Mouse (Mus musculus): ENCODE data around the gene Ccnq. TPM values are rescaled to one million over a fixed set of nuclear protein-coding genes. Genes with fewer than 3 reads are reported as not detected.
"Not testable (repeated sequence)": the region's sequence is repeated elsewhere in the genome, so short reads cannot be mapped to it uniquely, and the experiment has no call there.

Ccnq gene
- polyA plus RNA-seq, 1 experiment from 2014 or later: 42.2 TPM

- H3K27ac ChIP-seq (ENCODE audit: low read length): no peak overlapping the region
- WGBS: 43% methylated on average over 3 of the region's 3 CpGs
- no peaks in the 10 kb centered on the region for H3K27me3 ChIP-seq (ENCODE audit: control insufficient read depth, insufficient read depth, low read length)
- H3K4me2 ChIP-seq (replicated peaks; ENCODE audit: low read depth, low read length): no peak overlapping the region
- no peaks in the 10 kb centered on the region for H3K9me3 ChIP-seq (ENCODE audit: control insufficient read depth, low read depth, low read length)
- ATAC-seq (ENCODE audit: insufficient number of reproducible peaks, insufficient read depth, low FRiP score, low read depth): no peak
- no peak overlapping the region for H3K9ac ChIP-seq (replicated peaks; ENCODE audit: low read depth, low read length)
- no peaks in the 10 kb centered on the region for H3K4me1 ChIP-seq (ENCODE audit: control insufficient read depth, insufficient read depth, low read length)
- H3K4me3 ChIP-seq (ENCODE audit: low read depth, low read length): no peak overlapping the region
- H3K36me3 ChIP-seq (ENCODE audit: control insufficient read depth, insufficient read depth, low read length): no peaks in the 10 kb centered on the region
Observed at GRCm38 (mm10) chr11:78768778-78769177, 17.2 kb upstream of the Ccnq start.

DNA sequence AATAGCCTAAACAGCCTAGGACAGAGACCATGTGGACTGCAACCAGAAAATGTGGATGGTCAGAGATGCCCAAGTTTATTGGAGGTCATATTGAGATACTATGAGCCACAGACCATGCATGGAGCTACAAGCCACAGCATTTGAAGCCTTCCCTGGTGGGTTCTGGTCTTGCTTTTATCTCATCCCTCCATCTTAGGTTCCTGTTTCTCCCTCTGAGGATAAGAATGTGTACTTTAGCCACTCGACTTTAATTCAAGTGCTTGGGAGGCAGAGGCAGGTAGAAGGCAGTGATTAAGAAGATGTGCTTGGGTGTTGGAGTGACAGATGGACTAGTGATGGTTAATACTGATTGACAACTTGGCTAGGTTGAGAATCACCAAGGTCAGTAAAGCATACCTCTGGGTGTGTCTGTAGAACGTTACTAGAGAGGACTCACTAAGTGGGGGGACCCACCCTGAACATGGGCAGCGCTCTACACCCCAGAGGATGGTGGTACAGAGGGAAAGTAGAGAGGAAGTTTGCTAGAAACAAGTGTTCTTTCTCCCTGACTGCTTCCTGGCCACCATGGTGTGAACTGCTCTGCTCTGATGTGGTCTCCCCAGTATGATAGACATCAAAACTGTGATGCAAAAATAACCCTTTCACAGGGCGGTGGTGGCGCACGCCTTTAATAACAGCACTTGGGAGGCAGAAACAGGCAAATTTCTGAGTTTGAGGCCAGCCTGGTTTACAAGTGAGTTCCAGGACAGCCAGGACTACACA, 14.7 kb upstream of the Ccnq start:
- H3K9ac ChIP-seq (replicated peaks; ENCODE audit: low read depth, low read length): no peak overlapping the region
- H3K27me3 ChIP-seq (ENCODE audit: control insufficient read depth, insufficient read depth, low read length): no peaks in the 10 kb centered on the region
- H3K36me3 ChIP-seq (ENCODE audit: control insufficient read depth, insufficient read depth, low read length): no peaks in the 10 kb centered on the region
- H3K9me3 ChIP-seq (ENCODE audit: control insufficient read depth, low read depth, low read length): no peaks in the 10 kb centered on the region
- H3K4me1 ChIP-seq (ENCODE audit: control insufficient read depth, insufficient read depth, low read length): no peaks in the 10 kb centered on the region
- no peak for ATAC-seq (ENCODE audit: insufficient number of reproducible peaks, insufficient read depth, low FRiP score, low read depth)
- H3K27ac ChIP-seq (ENCODE audit: low read length): no peak overlapping the region
- H3K4me2 ChIP-seq (replicated peaks; ENCODE audit: low read depth, low read length): no peak overlapping the region
- no peak overlapping the region for H3K4me3 ChIP-seq (ENCODE audit: low read depth, low read length)
- 90% methylated on average over 6 of the region's 6 CpGs for WGBS

DNA sequence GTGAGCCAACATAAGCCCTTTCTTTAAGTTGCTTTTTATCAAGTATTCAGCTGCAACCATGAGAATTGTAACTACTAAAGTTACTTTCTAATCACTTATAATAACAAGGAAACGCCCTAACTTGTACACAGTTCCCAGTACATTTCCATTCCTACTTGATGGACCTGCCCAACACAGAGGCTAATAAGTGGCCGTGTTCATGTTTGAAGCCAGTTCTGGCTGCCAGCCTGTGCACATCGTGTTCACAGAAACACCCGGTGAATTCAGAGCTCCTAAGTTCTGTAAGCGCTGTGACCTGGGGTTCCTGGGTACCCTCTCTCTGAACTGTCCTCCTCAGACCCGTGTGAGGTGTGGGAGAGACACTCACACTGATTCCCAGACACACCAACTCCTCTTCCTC, 13.3 kb upstream of the Ccnq start:
- Histone ChIP-seq H3K27me3 (ENCODE audit: control insufficient read depth, insufficient read depth, low read length) (no peaks in the 10 kb centered on the region), H3K27ac (ENCODE audit: low read length) (no peak overlapping the region), H3K4me3 (ENCODE audit: low read depth, low read length) (no peak overlapping the region), H3K4me2 (replicated peaks; ENCODE audit: low read depth, low read length) (no peak overlapping the region), H3K36me3 (ENCODE audit: control insufficient read depth, insufficient read depth, low read length) (no peaks in the 10 kb centered on the region), H3K9ac (replicated peaks; ENCODE audit: low read depth, low read length) (no peak overlapping the region), H3K4me1 (ENCODE audit: control insufficient read depth, insufficient read depth, low read length) (no peaks in the 10 kb centered on the region), H3K9me3 (ENCODE audit: control insufficient read depth, low read depth, low read length) (no peaks in the 10 kb centered on the region)
- 73% methylated on average over 6 of the region's 6 CpGs for WGBS
- no peak for ATAC-seq (ENCODE audit: insufficient number of reproducible peaks, insufficient read depth, low FRiP score, low read depth)

- Histone ChIP-seq H3K4me3 (ENCODE audit: low read depth, low read length) (no peak overlapping the region), H3K36me3 (ENCODE audit: control insufficient read depth, insufficient read depth, low read length) (no peaks in the 10 kb centered on the region), H3K4me1 (ENCODE audit: control insufficient read depth, insufficient read depth, low read length) (no peaks in the 10 kb centered on the region), H3K9me3 (ENCODE audit: control insufficient read depth, low read depth, low read length) (no peaks in the 10 kb centered on the region), H3K4me2 (replicated peaks; ENCODE audit: low read depth, low read length) (no peak overlapping the region), H3K27me3 (ENCODE audit: control insufficient read depth, insufficient read depth, low read length) (no peaks in the 10 kb centered on the region), H3K27ac (ENCODE audit: low read length) (no peak overlapping the region), H3K9ac (replicated peaks; ENCODE audit: low read depth, low read length) (no peak overlapping the region)
- 65% methylated on average over 8 of the region's 8 CpGs for WGBS
- ATAC-seq (ENCODE audit: insufficient number of reproducible peaks, insufficient read depth, low FRiP score, low read depth): no peak
Observed at GRCm38 (mm10) chr11:78764304-78764703, 12.8 kb upstream of the Ccnq start.

GRCm38 (mm10) chr11:78762201-78762600, 10.7 kb upstream of the Ccnq start:
- WGBS: 32% methylated on average over 5 of the region's 5 CpGs
- no peak overlapping the region for H3K9ac ChIP-seq (replicated peaks; ENCODE audit: low read depth, low read length)
- ATAC-seq (ENCODE audit: insufficient number of reproducible peaks, insufficient read depth, low FRiP score, low read depth): no peak
- H3K9me3 ChIP-seq (ENCODE audit: control insufficient read depth, low read depth, low read length): no peaks in the 10 kb centered on the region
- no peaks in the 10 kb centered on the region for H3K36me3 ChIP-seq (ENCODE audit: control insufficient read depth, insufficient read depth, low read length)
- no peaks in the 10 kb centered on the region for H3K27me3 ChIP-seq (ENCODE audit: control insufficient read depth, insufficient read depth, low read length)
- H3K27ac ChIP-seq (ENCODE audit: low read length): no peak overlapping the region
- no peaks in the 10 kb centered on the region for H3K4me1 ChIP-seq (ENCODE audit: control insufficient read depth, insufficient read depth, low read length)
- H3K4me3 ChIP-seq (ENCODE audit: low read depth, low read length): no peak overlapping the region
- no peak overlapping the region for H3K4me2 ChIP-seq (replicated peaks; ENCODE audit: low read depth, low read length)

DNA sequence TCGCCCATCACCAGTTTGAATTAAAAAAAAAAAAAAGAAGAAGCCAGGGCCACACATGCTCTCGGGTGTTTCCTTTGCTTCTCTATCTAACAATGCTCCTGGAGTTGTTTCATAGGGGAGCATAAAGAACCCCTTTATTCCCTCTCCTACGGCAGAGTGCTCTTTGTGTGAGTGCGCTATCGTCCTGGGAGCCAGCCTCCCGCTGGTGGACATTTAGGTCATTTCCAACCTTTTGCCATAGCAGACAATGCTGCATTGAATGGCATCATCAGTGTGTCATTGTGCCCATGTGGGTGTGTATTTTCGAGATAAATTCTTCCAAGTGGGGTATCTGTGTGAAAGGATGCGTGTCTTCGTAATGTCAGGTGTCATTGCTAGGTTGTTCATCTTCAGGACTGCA, 9.6 kb upstream of the Ccnq start:
- no peak overlapping the region for H3K4me3 ChIP-seq (ENCODE audit: low read depth, low read length)
- no peak overlapping the region for H3K9ac ChIP-seq (replicated peaks; ENCODE audit: low read depth, low read length)
- no peaks in the 10 kb centered on the region for H3K4me1 ChIP-seq (ENCODE audit: control insufficient read depth, insufficient read depth, low read length)
- WGBS: 81% methylated on average over 9 of the region's 9 CpGs
- H3K27me3 ChIP-seq (ENCODE audit: control insufficient read depth, insufficient read depth, low read length): no peaks in the 10 kb centered on the region
- no peak overlapping the region for H3K4me2 ChIP-seq (replicated peaks; ENCODE audit: low read depth, low read length)
- H3K27ac ChIP-seq (ENCODE audit: low read length): no peak overlapping the region
- no peaks in the 10 kb centered on the region for H3K9me3 ChIP-seq (ENCODE audit: control insufficient read depth, low read depth, low read length)
- no peak for ATAC-seq (ENCODE audit: insufficient number of reproducible peaks, insufficient read depth, low FRiP score, low read depth)
- no peaks in the 10 kb centered on the region for H3K36me3 ChIP-seq (ENCODE audit: control insufficient read depth, insufficient read depth, low read length)

DNA sequence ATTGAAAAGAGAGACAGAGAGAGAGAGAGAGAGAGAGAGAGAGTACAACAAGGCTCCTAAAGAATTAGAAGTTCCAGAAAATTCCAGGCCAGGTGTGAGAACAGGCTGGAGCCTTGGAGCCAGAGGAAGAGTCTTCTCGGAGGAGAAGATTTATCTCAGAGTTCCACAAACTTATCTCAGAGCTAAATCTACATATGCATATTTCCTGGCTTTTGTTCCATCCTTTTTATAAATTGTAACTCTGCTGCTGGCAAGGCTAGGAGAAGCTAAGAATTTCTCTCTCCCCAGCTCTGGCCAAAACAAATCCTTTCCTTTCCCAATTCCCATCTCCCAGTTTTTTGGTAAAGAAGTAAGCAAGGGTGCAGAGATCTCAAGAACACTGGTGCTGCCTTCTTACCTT, 3.8 kb upstream of the Ccnq start:
- H3K4me1 ChIP-seq (ENCODE audit: control insufficient read depth, insufficient read depth, low read length): peaks cover 4% of the 10 kb centered on the region; the same call in 1 of the 2 replicates
- 74% methylated on average over 1 of the region's 1 CpGs for WGBS
- ATAC-seq (ENCODE audit: insufficient number of reproducible peaks, insufficient read depth, low FRiP score, low read depth): no peak

DNA sequence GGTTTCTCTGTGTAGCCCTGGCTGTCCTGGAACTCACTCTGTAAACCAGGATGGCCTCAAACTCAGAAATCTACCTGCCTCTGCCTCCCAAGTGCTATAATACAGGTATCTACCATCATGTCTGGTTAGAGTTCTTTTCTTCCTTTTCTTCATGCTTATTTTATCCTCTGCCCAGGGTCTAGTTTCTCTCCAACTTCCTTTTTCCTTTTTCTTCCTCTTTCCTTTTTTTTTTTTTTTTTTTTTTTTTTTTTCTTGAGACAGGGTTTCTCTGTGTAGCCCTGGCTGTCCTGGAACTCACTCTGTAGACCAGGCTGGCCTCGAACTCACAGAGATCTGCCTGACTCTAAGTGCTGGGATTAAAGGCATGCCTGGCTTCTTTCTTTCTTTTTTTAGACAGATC, 2.6 kb upstream of the Ccnq start:
- not testable (repeated sequence) for H3K27ac ChIP-seq (ENCODE audit: low read length); H3K4me1 ChIP-seq (ENCODE audit: control insufficient read depth, insufficient read depth, low read length); H3K36me3 ChIP-seq (ENCODE audit: control insufficient read depth, insufficient read depth, low read length); H3K4me3 ChIP-seq (ENCODE audit: low read depth, low read length); H3K9me3 ChIP-seq (ENCODE audit: control insufficient read depth, low read depth, low read length); ATAC-seq (ENCODE audit: insufficient number of reproducible peaks, insufficient read depth, low FRiP score, low read depth); H3K27me3 ChIP-seq (ENCODE audit: control insufficient read depth, insufficient read depth, low read length); H3K4me2 ChIP-seq (replicated peaks; ENCODE audit: low read depth, low read length); H3K9ac ChIP-seq (replicated peaks; ENCODE audit: low read depth, low read length)
- 75% methylated on average over 1 of the region's 1 CpGs for WGBS

More for the DNA sequence above, 3.8 kb upstream of the Ccnq start:
- H3K4me3 ChIP-seq (ENCODE audit: low read depth, low read length): no peak overlapping the region
- H3K9ac ChIP-seq (replicated peaks; ENCODE audit: low read depth, low read length): no peak overlapping the region
- H3K27ac ChIP-seq (ENCODE audit: low read length): no peak overlapping the region
- H3K4me2 ChIP-seq (replicated peaks; ENCODE audit: low read depth, low read length): no peak overlapping the region
- H3K9me3 ChIP-seq (ENCODE audit: control insufficient read depth, low read depth, low read length): no peaks in the 10 kb centered on the region
- no peaks in the 10 kb centered on the region for H3K36me3 ChIP-seq (ENCODE audit: control insufficient read depth, insufficient read depth, low read length)
- no peaks in the 10 kb centered on the region for H3K27me3 ChIP-seq (ENCODE audit: control insufficient read depth, insufficient read depth, low read length)

GRCm38 (mm10) chr11:78753183-78753582, 1.7 kb upstream of the Ccnq start:
- H3K4me1 ChIP-seq (ENCODE audit: control insufficient read depth, insufficient read depth, low read length): peaks cover 4% of the 10 kb centered on the region; the same call in 1 of the 2 replicates
- H3K4me2 ChIP-seq (replicated peaks; ENCODE audit: low read depth, low read length): no peak overlapping the region
- H3K9ac ChIP-seq (replicated peaks; ENCODE audit: low read depth, low read length): no peak overlapping the region
- no peaks in the 10 kb centered on the region for H3K36me3 ChIP-seq (ENCODE audit: control insufficient read depth, insufficient read depth, low read length)
- no peaks in the 10 kb centered on the region for H3K27me3 ChIP-seq (ENCODE audit: control insufficient read depth, insufficient read depth, low read length)
- H3K9me3 ChIP-seq (ENCODE audit: control insufficient read depth, low read depth, low read length): no peaks in the 10 kb centered on the region
- ATAC-seq (ENCODE audit: insufficient number of reproducible peaks, insufficient read depth, low FRiP score, low read depth): no peak
- no peak overlapping the region for H3K27ac ChIP-seq (ENCODE audit: low read length)
- H3K4me3 ChIP-seq (ENCODE audit: low read depth, low read length): no peak overlapping the region
- 84% methylated on average over 1 of the region's 1 CpGs for WGBS

All from stomach, embryonic 14.5 days (tissue).